Mouse (Mus musculus): ENCODE measurements around the gene Gm20388. TPM values are rescaled to one million over a fixed set of nuclear protein-coding genes. Genes with fewer than 3 reads are reported as not detected.

Gm20388 gene
- polyA plus RNA-seq (2012; ENCODE audit: insufficient read depth, insufficient read length, low replicate concordance, missing spikeins): not detected in 2 replicates

GRCm38 (mm10) chr8:119910547-119911257, at the start of gene Gm20388:
Gm20388 (plus strand) TSS chr8:119910841.
- whole genome bisulfite sequencing: under 1% methylated on average over 97 of the region's 97 CpGs
- TF ChIP-seq POLR2A (IDR thresholded peaks at IDR 0.05; ENCODE audit: insufficient read depth, low read depth, low read length) (peak; percentile 78), CTCF (IDR thresholded peaks at IDR 0.05; ENCODE audit: insufficient read depth, low read depth, low read length) (no peak)
- peak within 1 kb of the TSS; percentile 94 for H3K4me3 ChIP-seq (ENCODE audit: insufficient read depth, low read depth, low read length)
- H3K4me1 ChIP-seq (ENCODE audit: control insufficient read depth, insufficient read depth, low read length): peaks cover 10% of the 10 kb centered on the region
- peak within 1 kb of the TSS; percentile 85 for H3K27ac ChIP-seq (ENCODE audit: insufficient read depth, low read depth, low read length)

DNA sequence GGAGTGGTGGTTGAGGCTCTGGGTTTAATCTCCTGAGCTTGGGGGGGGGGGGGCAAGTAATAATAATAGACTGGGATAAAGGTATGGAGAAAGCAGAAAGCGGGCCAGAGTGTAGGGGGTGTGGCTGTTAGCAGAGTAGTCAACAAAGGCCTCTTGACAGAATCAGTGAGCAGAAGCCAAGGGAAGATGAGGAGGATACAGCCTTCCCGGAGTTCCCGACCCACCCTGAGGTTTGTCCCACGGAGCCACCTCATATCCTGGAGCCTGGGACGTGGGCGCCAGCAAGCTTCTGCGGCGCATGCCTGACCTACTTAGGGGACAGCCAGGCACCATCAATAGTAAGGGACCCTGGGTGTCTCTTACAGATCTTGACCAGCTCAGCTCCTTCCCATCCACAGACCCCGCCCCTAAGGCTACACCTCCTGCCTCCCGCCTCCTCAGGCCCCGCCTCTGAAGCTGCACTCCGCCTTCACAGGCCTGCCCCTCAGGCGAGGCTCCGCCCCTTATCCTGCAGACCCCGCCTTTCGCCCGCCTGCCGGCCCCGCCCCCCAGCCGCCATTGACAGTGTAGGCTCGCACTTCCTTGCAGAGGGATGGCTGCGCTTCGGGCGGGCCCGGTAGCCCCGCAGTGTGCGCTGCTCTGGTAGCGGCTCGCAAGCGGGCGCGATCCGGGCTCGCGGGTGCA, 48.8 kb upstream of the Gm20388 start, which contains the start of gene Klhl36:
Gene Klhl36, plus strand, starts transcription at position 561 of the 684 bp plus-strand sequence.
- no peak for TF ChIP-seq CTCF (IDR thresholded peaks at IDR 0.05; ENCODE audit: insufficient read depth, low read depth, low read length)
- peak; percentile 67 for TF ChIP-seq POLR2A (IDR thresholded peaks at IDR 0.05; ENCODE audit: insufficient read depth, low read depth, low read length)
- H3K4me1 ChIP-seq (ENCODE audit: control insufficient read depth, insufficient read depth, low read length): peaks cover 10% of the 10 kb centered on the region
- WGBS: under 1% methylated on average over 35 of the region's 35 CpGs
- H3K4me3 ChIP-seq (ENCODE audit: insufficient read depth, low read depth, low read length): peak within 1 kb of the TSS; percentile 91
- H3K27ac ChIP-seq (ENCODE audit: insufficient read depth, low read depth, low read length): no peak within 1 kb of the TSS

DNA sequence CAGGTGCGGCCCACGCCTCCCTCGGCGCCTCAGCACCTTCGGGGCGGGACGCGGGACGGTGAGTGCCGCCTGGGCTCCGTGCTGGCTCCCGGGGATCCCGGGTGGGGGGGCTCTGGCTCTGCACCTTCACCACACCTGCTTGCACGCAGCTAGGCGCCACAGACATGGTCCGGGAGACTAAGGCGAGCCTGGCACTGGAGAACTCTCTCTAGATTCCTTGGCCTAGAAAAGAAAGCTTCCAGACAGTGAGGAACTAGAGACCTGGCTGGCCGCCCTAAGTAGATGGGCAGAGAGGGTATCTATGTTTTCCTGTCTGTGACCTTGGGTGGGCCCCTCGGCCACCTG, 48.3 kb upstream of the Gm20388 start:
- H3K27ac ChIP-seq (ENCODE audit: insufficient read depth, low read depth, low read length): no peak overlapping the region
- WGBS: 0% methylated on average over 19 of the region's 19 CpGs
- TF ChIP-seq CTCF (IDR thresholded peaks at IDR 0.05; ENCODE audit: insufficient read depth, low read depth, low read length): no peak
- no peak; the same call in none of the 2 replicates for TF ChIP-seq POLR2A (IDR thresholded peaks at IDR 0.05; ENCODE audit: insufficient read depth, low read depth, low read length)
- peak overlapping the region; percentile 91 for H3K4me3 ChIP-seq (ENCODE audit: insufficient read depth, low read depth, low read length)
- H3K4me1 ChIP-seq (ENCODE audit: control insufficient read depth, insufficient read depth, low read length): peaks cover 10% of the 10 kb centered on the region

DNA sequence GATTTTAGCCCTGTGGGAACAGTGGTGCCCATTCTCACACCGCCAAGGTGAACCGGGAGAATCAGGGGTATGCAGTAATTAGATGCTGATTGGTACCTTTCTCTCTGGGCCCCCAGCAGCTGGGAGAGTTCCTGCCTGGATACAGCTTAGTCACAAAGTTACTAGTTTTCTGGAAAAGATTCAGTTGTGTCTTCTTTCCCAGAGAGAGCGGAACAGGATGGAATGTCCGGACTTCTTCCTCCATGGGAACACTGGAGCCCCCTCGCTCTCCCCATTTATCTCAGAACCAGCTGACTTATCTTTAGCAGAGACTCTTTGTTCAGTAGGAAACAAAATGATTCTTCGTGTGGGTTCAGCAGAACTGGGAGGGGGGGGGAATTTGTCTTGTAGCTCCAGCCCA, 47.9 kb upstream of the Gm20388 start:
- Histone ChIP-seq H3K4me1 (ENCODE audit: control insufficient read depth, insufficient read depth, low read length) (peaks cover 10% of the 10 kb centered on the region), H3K27ac (ENCODE audit: insufficient read depth, low read depth, low read length) (no peak overlapping the region), H3K4me3 (ENCODE audit: insufficient read depth, low read depth, low read length) (peak overlapping the region; percentile 91)
- TF ChIP-seq POLR2A (IDR thresholded peaks at IDR 0.05; ENCODE audit: insufficient read depth, low read depth, low read length) (no peak), CTCF (IDR thresholded peaks at IDR 0.05; ENCODE audit: insufficient read depth, low read depth, low read length) (no peak)
- WGBS: 11% methylated on average over 6 of the region's 6 CpGs

GRCm38 (mm10) chr8:119869616-119870015, 41.0 kb upstream of the Gm20388 start:
- H3K4me3 ChIP-seq (ENCODE audit: insufficient read depth, low read depth, low read length): no peak overlapping the region
- 87% methylated on average over 20 of the region's 20 CpGs for WGBS

GRCm38 (mm10) chr8:119873181-119873580, 37.5 kb upstream of the Gm20388 start:
- Histone ChIP-seq H3K4me1 (ENCODE audit: control insufficient read depth, insufficient read depth, low read length) (no peaks in the 10 kb centered on the region), H3K4me3 (ENCODE audit: insufficient read depth, low read depth, low read length) (no peak overlapping the region), H3K27ac (ENCODE audit: insufficient read depth, low read depth, low read length) (no peak overlapping the region)
- 97% methylated on average over 1 of the region's 1 CpGs for WGBS
- TF ChIP-seq CTCF (IDR thresholded peaks at IDR 0.05; ENCODE audit: insufficient read depth, low read depth, low read length): no peak
- TF ChIP-seq POLR2A (IDR thresholded peaks at IDR 0.05; ENCODE audit: insufficient read depth, low read depth, low read length): no peak

More at GRCm38 (mm10) chr8:119869616-119870015, 41.0 kb upstream of the Gm20388 start:
- Histone ChIP-seq H3K27ac (ENCODE audit: insufficient read depth, low read depth, low read length) (no peak overlapping the region), H3K4me1 (ENCODE audit: control insufficient read depth, insufficient read depth, low read length) (no peaks in the 10 kb centered on the region)
- TF ChIP-seq POLR2A (IDR thresholded peaks at IDR 0.05; ENCODE audit: insufficient read depth, low read depth, low read length) (no peak), CTCF (IDR thresholded peaks at IDR 0.05; ENCODE audit: insufficient read depth, low read depth, low read length) (no peak)

DNA sequence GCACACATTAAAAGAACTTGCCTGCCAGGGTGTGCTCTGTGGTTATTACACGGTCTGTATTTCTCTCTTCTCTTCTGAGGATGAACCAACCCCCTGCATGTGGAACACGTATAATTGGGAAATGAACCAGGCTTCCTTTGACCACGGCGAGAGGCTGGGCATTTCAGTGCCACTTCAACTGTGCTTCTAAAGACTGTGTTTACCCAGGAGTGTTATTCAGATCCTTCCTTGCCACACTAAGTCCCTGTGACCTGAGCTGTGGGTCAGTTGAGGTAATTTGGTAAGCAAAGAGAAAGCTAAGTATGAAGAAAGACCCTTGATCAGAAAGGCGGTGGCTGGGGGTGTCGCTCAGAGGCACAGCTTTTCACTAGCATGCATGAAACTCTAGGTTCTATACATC, 29.3 kb upstream of the Gm20388 start:
- TF ChIP-seq POLR2A (IDR thresholded peaks at IDR 0.05; ENCODE audit: insufficient read depth, low read depth, low read length) (no peak), CTCF (IDR thresholded peaks at IDR 0.05; ENCODE audit: insufficient read depth, low read depth, low read length) (no peak)
- Histone ChIP-seq H3K4me1 (ENCODE audit: control insufficient read depth, insufficient read depth, low read length) (peaks cover 8% of the 10 kb centered on the region), H3K27ac (ENCODE audit: insufficient read depth, low read depth, low read length) (no peak overlapping the region), H3K4me3 (ENCODE audit: insufficient read depth, low read depth, low read length) (no peak overlapping the region)
- 72% methylated on average over 6 of the region's 6 CpGs for WGBS

DNA sequence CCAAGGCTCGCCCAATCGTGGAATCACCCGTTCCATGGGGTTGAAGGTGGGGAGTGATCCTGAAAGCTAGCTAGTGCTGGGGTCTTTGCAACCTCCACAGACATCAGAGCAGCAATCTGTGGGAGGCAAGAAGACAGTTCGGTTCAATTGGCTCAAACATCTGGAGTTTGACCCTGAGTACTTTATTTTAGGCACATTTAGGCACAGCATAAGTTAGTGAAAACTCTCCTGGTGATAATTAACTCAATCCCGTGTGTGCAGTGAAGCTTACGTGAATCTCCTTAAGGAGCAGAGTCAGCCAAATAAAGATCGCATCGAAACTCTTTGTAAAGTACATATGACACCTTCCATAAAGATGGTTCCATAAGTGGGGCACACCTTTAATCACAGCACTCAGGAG, 28.7 kb upstream of the Gm20388 start:
- no peak overlapping the region for H3K27ac ChIP-seq (ENCODE audit: insufficient read depth, low read depth, low read length)
- peaks cover 8% of the 10 kb centered on the region for H3K4me1 ChIP-seq (ENCODE audit: control insufficient read depth, insufficient read depth, low read length)
- no peak overlapping the region for H3K4me3 ChIP-seq (ENCODE audit: insufficient read depth, low read depth, low read length)
- TF ChIP-seq CTCF (IDR thresholded peaks at IDR 0.05; ENCODE audit: insufficient read depth, low read depth, low read length) (no peak), POLR2A (IDR thresholded peaks at IDR 0.05; ENCODE audit: insufficient read depth, low read depth, low read length) (no peak)
- WGBS: 85% methylated on average over 8 of the region's 8 CpGs

GRCm38 (mm10) chr8:119883281-119883680, 27.4 kb upstream of the Gm20388 start:
- peaks cover 8% of the 10 kb centered on the region for H3K4me1 ChIP-seq (ENCODE audit: control insufficient read depth, insufficient read depth, low read length)
- no peak for TF ChIP-seq CTCF (IDR thresholded peaks at IDR 0.05; ENCODE audit: insufficient read depth, low read depth, low read length)
- no peak for TF ChIP-seq POLR2A (IDR thresholded peaks at IDR 0.05; ENCODE audit: insufficient read depth, low read depth, low read length)
- WGBS: 96% methylated on average over 7 of the region's 7 CpGs
- H3K27ac ChIP-seq (ENCODE audit: insufficient read depth, low read depth, low read length): no peak overlapping the region
- no peak overlapping the region for H3K4me3 ChIP-seq (ENCODE audit: insufficient read depth, low read depth, low read length)

Data from olfactory bulb, adult 2 months (tissue).